In genomic region chr6:113166661-113167251, GRCm38 (mm10) we compare ENCODE assay signal across 9 mouse cellular contexts. TPM values are rescaled to one million over a fixed set of nuclear protein-coding genes. Genes with fewer than 3 reads are reported as not detected.
DNase-seq lines count a peak whose midpoint lies in the region; ATAC-seq and TF ChIP-seq lines count a peak whose summit lies in the region.
"Had no signal": no experiment of that assay in that cellular context is flagged by ENCODE, and none has a peak within 500 bp of the region (broad histone marks: within the 10 kb centered on the region; RNA-seq: fewer than 3 reads in every experiment).

No protein-coding gene starts in this region.

- H3K9me3 ChIP-seq in embryonic facial prominence, embryonic 13.5 days: no peaks in the 10 kb centered on the region
- peaks cover 2% of the 10 kb centered on the region; the same call in 1 of the 2 replicates for H3K9me3 ChIP-seq in embryonic facial prominence, embryonic 10.5 days
- H3K9me3 ChIP-seq in intestine, embryonic 16.5 days (ENCODE audit: control insufficient read depth, low read length): no peaks in the 10 kb centered on the region

- H3K36me3 ChIP-seq in embryonic facial prominence, embryonic 13.5 days: no peaks in the 10 kb centered on the region
- H3K36me3 ChIP-seq in embryonic facial prominence, embryonic 10.5 days (replicated peaks): peaks cover 7% of the 10 kb centered on the region
- H3K36me3 ChIP-seq in intestine, embryonic 16.5 days (ENCODE audit: control insufficient read depth, insufficient read depth, low read length): no peaks in the 10 kb centered on the region
- H3K36me3 ChIP-seq in myocyte (ENCODE audit: control insufficient read depth, insufficient read depth): no peaks in the 10 kb centered on the region

- H3ac ChIP-seq in myocyte (ENCODE audit: control insufficient read depth, insufficient read length): no peak overlapping the region

- H3K79me2 ChIP-seq in myocyte (ENCODE audit: control insufficient read depth, insufficient read depth): no peaks in the 10 kb centered on the region

- no peaks in the 10 kb centered on the region for H3K27me3 ChIP-seq in embryonic facial prominence, embryonic 13.5 days
- no peaks in the 10 kb centered on the region for H3K27me3 ChIP-seq in embryonic facial prominence, embryonic 10.5 days (replicated peaks; ENCODE audit: low read depth, poor library complexity, severe bottlenecking)
- no peaks in the 10 kb centered on the region for H3K27me3 ChIP-seq in cerebellum, adult 2 months (ENCODE audit: control insufficient read depth, insufficient read depth, low read length)
- H3K27me3 ChIP-seq in intestine, embryonic 16.5 days (replicated peaks; ENCODE audit: control insufficient read depth, insufficient read depth, low read length): no peaks in the 10 kb centered on the region
- no peaks in the 10 kb centered on the region for H3K27me3 ChIP-seq in myocyte (ENCODE audit: control insufficient read depth, insufficient read depth, insufficient read length)

- H3K4me3 ChIP-seq in embryonic facial prominence, embryonic 13.5 days: no peak overlapping the region
- H3K4me3 ChIP-seq in embryonic facial prominence, embryonic 10.5 days: no peak overlapping the region
- H3K4me3 ChIP-seq in cerebellum, adult 2 months (replicated peaks; ENCODE audit: insufficient read depth, low read depth, low read length): peak overlapping the region; percentile 4
- no peak overlapping the region for H3K4me3 ChIP-seq in intestine, embryonic 16.5 days (ENCODE audit: low read length)
- H3K4me3 ChIP-seq in myocyte: peak overlapping the region; percentile 6

- WGBS in embryonic facial prominence, embryonic 13.5 days: 45% methylated on average over 17 of the region's 17 CpGs
- WGBS in embryonic facial prominence, embryonic 10.5 days: 78% methylated on average over 17 of the region's 17 CpGs
- 36% methylated on average over 17 of the region's 17 CpGs for WGBS in cerebellum, adult 2 months
- 53% methylated on average over 17 of the region's 17 CpGs for WGBS in intestine, embryonic 16.5 days

- no peak overlapping the region for H3K9ac ChIP-seq in embryonic facial prominence, embryonic 13.5 days
- no peak overlapping the region for H3K9ac ChIP-seq in intestine, embryonic 16.5 days (ENCODE audit: low read depth, low read length)

- peak overlapping the region; percentile 44; the same call in 1 of the 2 replicates for H3K27ac ChIP-seq in embryonic facial prominence, embryonic 13.5 days
- no peak overlapping the region; the same call in 1 of the 2 replicates for H3K27ac ChIP-seq in embryonic facial prominence, embryonic 10.5 days (replicated peaks)
- H3K27ac ChIP-seq in cerebellum, adult 2 months (ENCODE audit: insufficient read depth, low read length): no peak overlapping the region
- H3K27ac ChIP-seq in intestine, embryonic 16.5 days (ENCODE audit: low read length): no peak overlapping the region
- H3K27ac ChIP-seq: macrophage had no signal

- H3K4me2 ChIP-seq in embryonic facial prominence, embryonic 13.5 days: peak overlapping the region; percentile 45
- H3K4me2 ChIP-seq in intestine, embryonic 16.5 days (ENCODE audit: low read depth, low read length): peak overlapping the region; percentile 4; the same call in 1 of the 2 replicates
- H3K4me2 ChIP-seq in myocyte (ENCODE audit: low read depth): peak overlapping the region; percentile 87

- H3K4me1 ChIP-seq in embryonic facial prominence, embryonic 13.5 days: peaks cover 21% of the 10 kb centered on the region
- H3K4me1 ChIP-seq in embryonic facial prominence, embryonic 10.5 days: no peaks in the 10 kb centered on the region
- H3K4me1 ChIP-seq in cerebellum, adult 2 months (ENCODE audit: control insufficient read depth, insufficient read depth, low read length): peaks cover 14% of the 10 kb centered on the region
- 0 out of 2 replicates have a peak, but pooled peaks cover 6% of the 10 kb centered on the region for H3K4me1 ChIP-seq in intestine, embryonic 16.5 days (ENCODE audit: control insufficient read depth, insufficient read depth, low read length)

- no peak for TF ChIP-seq POLR2A in cerebellum, adult 2 months (IDR thresholded peaks at IDR 0.05; ENCODE audit: borderline replicate concordance, insufficient read depth, low read length)
- no peak for TF ChIP-seq POLR2A in myocyte (IDR thresholded peaks at IDR 0.05; ENCODE audit: insufficient read length, low read depth)

- no peak for DNase-seq in embryonic facial prominence, embryonic 10.5 days (ENCODE audit: low spot score)
- DNase-seq in cerebellum, adult 2 months: peak; percentile 64 to 83
- peak; percentile 60 for DNase-seq in gastrocnemius, postnatal 10 days
- peak; percentile 49 to 63 for DNase-seq in left cerebral cortex, adult 8-10 months (ENCODE audit: low spot score in 2 of 2)
- DNase-seq in thymus, postnatal 10 days (ENCODE audit: low spot score in 2 of 2): no peak

- ATAC-seq in embryonic facial prominence, embryonic 13.5 days (ENCODE audit: insufficient number of reproducible peaks, insufficient read depth, low FRiP score, low TSS enrichment, low read depth): peak; percentile 77
- peak; percentile 80 for ATAC-seq in intestine, embryonic 16.5 days

- TF ChIP-seq CTCF in cerebellum, adult 2 months (IDR thresholded peaks at IDR 0.05; ENCODE audit: borderline replicate concordance, insufficient read depth, low read depth, low read length): no peak

TF ChIP-seq in myocyte, 11 proteins besides CTCF, POLR2A, EP300 and RAD21:
- TF ChIP-seq MYOG (IDR thresholded peaks at IDR 0.05; ENCODE audit: control insufficient read depth in 1 of 3, insufficient read depth in 1 of 3, insufficient read length in 2 of 3, low read depth in 2 of 3): peak in 1 of 3 experiments; percentile 3
- peak; percentile 48 for TF ChIP-seq USF1 (IDR thresholded peaks at IDR 0.05; ENCODE audit: low read depth)
- peak in 1 of 3 experiments; percentile 12 for TF ChIP-seq MYOD1 (IDR thresholded peaks at IDR 0.05; ENCODE audit: control insufficient read depth in 1 of 3, insufficient read length in 2 of 3, low read depth in 2 of 3)
- TF ChIP-seq CEBPB (IDR thresholded peaks at IDR 0.05; ENCODE audit: insufficient read depth, poor library complexity, severe bottlenecking): no peak

RNA-seq across cellular contexts. Expression of gene Lhfpl4, which starts 28.4 kb away (rescaled TPM):
- 1.8 and 2.5 TPM in 2 replicates for polyA plus RNA-seq in embryonic facial prominence, embryonic 13.5 days (2015; fragmentation: Nextera tagmentation; extraction: Ambion mirVana)
- 4.7 and 5.0 TPM in 2 replicates for polyA plus RNA-seq in embryonic facial prominence, embryonic 10.5 days (2016; fragmentation: Nextera tagmentation; extraction: Ambion mirVana)
- 53.1 and 57.5 TPM in 2 replicates for polyA plus RNA-seq in cerebellum, adult 2 months (2012; rRNA removed)
- under 1 TPM; 0.75 to 0.81 TPM for total RNA-seq in gastrocnemius, postnatal 10 days (2021)
- polyA plus RNA-seq in intestine, embryonic 16.5 days (2015; fragmentation: Nextera tagmentation; extraction: Ambion mirVana): 1.2 and 1.5 TPM in 2 replicates
- total RNA-seq in left cerebral cortex, adult 8-10 months (2022): 10 to 100 TPM; 80.5 to 86.0 (median 81.1) TPM
- polyA plus RNA-seq in myocyte (2012; fragmentation: generic; extraction: Trizol): 0.11 TPM
- polyA plus RNA-seq: macrophage had no signal

Comparison
In these comparisons a context has a peak if more than half of its experiments do, and no peak if none do; other contexts are left out.
1. H3K4me2 ChIP-seq: peak in every context shown above with its lines; median percentile 87 in myocyte; 45 in embryonic facial prominence, embryonic 13.5 days; 4 in intestine, embryonic 16.5 days.
2. H3K4me3 ChIP-seq: peak in cerebellum, adult 2 months (single experiment) and myocyte (single experiment); none in embryonic facial prominence, embryonic 13.5 days (single experiment), embryonic facial prominence, embryonic 10.5 days (single experiment) and intestine, embryonic 16.5 days (single experiment).
3. DNase-seq: peak in cerebellum, adult 2 months (2 of 2), gastrocnemius, postnatal 10 days (single experiment) and left cerebral cortex, adult 8-10 months (2 of 2); none in embryonic facial prominence, embryonic 10.5 days (single experiment) and thymus, postnatal 10 days (0 of 2).